Mouse (Mus musculus): ENCODE measurements around the gene Tbc1d10c.

GRCm38 (mm10) chr19:4204889-4205288 is 13.8 kb upstream of the Tbc1d10c start:
- TF ChIP-seq POLR2A (IDR thresholded peaks at IDR 0.05; ENCODE audit: low read depth, low read length), result no peak
- TF ChIP-seq CTCF (conservative IDR thresholded peaks at IDR 0.05; ENCODE audit: insufficient read depth, insufficient read length, low read depth, low read length), result no peak

Measured in kidney, adult 2 months (tissue).